In genomic region chr17:56279481-56280155, GRCm38 (mm10) we compare ENCODE assay signal across 14 mouse cellular contexts. TPM values are rescaled to one million over a fixed set of nuclear protein-coding genes. Genes with fewer than 3 reads are reported as not detected.
DNase-seq lines count a peak whose midpoint lies in the region; ATAC-seq and TF ChIP-seq lines count a peak whose summit lies in the region.
"Had no signal": no experiment of that assay in that cellular context is flagged by ENCODE, and none has a peak within 500 bp of the region (broad histone marks: within the 10 kb centered on the region; RNA-seq: fewer than 3 reads in every experiment).

No protein-coding gene starts in this region.

- TF ChIP-seq CTCF in kidney, adult 2 months (conservative IDR thresholded peaks at IDR 0.05; ENCODE audit: insufficient read depth, insufficient read length, low read depth, low read length) = no peak

- WGBS in kidney, adult 2 months = 56% methylated on average over 12 of the region's 12 CpGs
- 84% methylated on average over 12 of the region's 12 CpGs for WGBS in liver, embryonic 15.5 days (ENCODE audit: insufficient replicate concordance)
- 97% methylated on average over 12 of the region's 12 CpGs for WGBS in midbrain, embryonic 14.5 days

- ATAC-seq in liver, embryonic 15.5 days (ENCODE audit: insufficient read depth) = no peak
- ATAC-seq in midbrain, embryonic 14.5 days (ENCODE audit: low FRiP score, low TSS enrichment) = no peak
- no peak for ATAC-seq in megakaryocyte progenitor cell, adult 5-6 weeks (replicated peaks; ENCODE audit: poor library complexity)

- intact Hi-C loops in heart, postnatal 10 days (cut with DNase I) = no loop called here

- peaks cover 15% of the 10 kb centered on the region; the same call in 1 of the 2 replicates for H3K4me1 ChIP-seq in kidney, adult 2 months (ENCODE audit: control insufficient read depth, insufficient read depth, low read length)
- H3K4me1 ChIP-seq in liver, embryonic 15.5 days (replicated peaks) = peaks cover 72% of the 10 kb centered on the region
- 0 out of 2 replicates have a peak, but pooled peaks cover 5% of the 10 kb centered on the region for H3K4me1 ChIP-seq in midbrain, embryonic 14.5 days (ENCODE audit: control insufficient read depth, insufficient read depth, low read length)

- H3K9me3 ChIP-seq in liver, embryonic 15.5 days (replicated peaks) = no peaks in the 10 kb centered on the region
- no peaks in the 10 kb centered on the region for H3K9me3 ChIP-seq in midbrain, embryonic 14.5 days (ENCODE audit: control insufficient read depth, low read length)
- H3K9me3 ChIP-seq: G1E had no signal

- H3K9ac ChIP-seq in liver, embryonic 15.5 days = no peak overlapping the region
- no peak overlapping the region for H3K9ac ChIP-seq in midbrain, embryonic 14.5 days (replicated peaks; ENCODE audit: low read length)

- H3K27me3 ChIP-seq in kidney, adult 2 months (replicated peaks; ENCODE audit: control insufficient read depth, insufficient read depth, low read length) = no peaks in the 10 kb centered on the region
- H3K27me3 ChIP-seq in liver, embryonic 15.5 days = no peaks in the 10 kb centered on the region
- H3K27me3 ChIP-seq in midbrain, embryonic 14.5 days (ENCODE audit: control insufficient read depth, insufficient read depth, low read length) = no peaks in the 10 kb centered on the region

- peak; percentile 76 for DNase-seq in kidney, adult 2 months
- DNase-seq in kidney, postnatal 4 days = no peak
- peak; percentile 70 for DNase-seq in gastrocnemius, postnatal 25 days
- peak; percentile 72 to 80 for DNase-seq in heart, postnatal 10 days
- DNase-seq in midbrain, embryonic 14.5 days = no peak
- DNase-seq: cerebellum, adult 2 months; thymus, adult 2 months had no signal

- H3K4me2 ChIP-seq in liver, embryonic 15.5 days = no peak overlapping the region
- no peak overlapping the region for H3K4me2 ChIP-seq in midbrain, embryonic 14.5 days (ENCODE audit: low read length)

- no peak overlapping the region for H3K4me3 ChIP-seq in kidney, adult 2 months (ENCODE audit: insufficient read depth, low read depth, low read length)
- H3K4me3 ChIP-seq in liver, embryonic 15.5 days (replicated peaks) = no peak overlapping the region
- H3K4me3 ChIP-seq in midbrain, embryonic 14.5 days (replicated peaks; ENCODE audit: low read depth, low read length) = no peak overlapping the region

- TF ChIP-seq POLR2A in kidney, adult 2 months (IDR thresholded peaks at IDR 0.05; ENCODE audit: low read depth, low read length) = no peak

- peak overlapping the region; percentile 89 for H3K27ac ChIP-seq in kidney, adult 2 months (ENCODE audit: insufficient read depth, low read depth, low read length)
- H3K27ac ChIP-seq in liver, embryonic 15.5 days (replicated peaks) = 0 out of 2 replicates have a peak overlapping the region, but pooled peaks have one; percentile 6
- H3K27ac ChIP-seq in midbrain, embryonic 14.5 days (replicated peaks; ENCODE audit: low read depth, low read length) = no peak overlapping the region

- peaks cover 2% of the 10 kb centered on the region; the same call in 1 of the 2 replicates for H3K36me3 ChIP-seq in kidney, adult 2 months (ENCODE audit: control insufficient read depth, insufficient read depth, low read length)
- peaks cover 46% of the 10 kb centered on the region for H3K36me3 ChIP-seq in liver, embryonic 15.5 days (replicated peaks)
- no peaks in the 10 kb centered on the region for H3K36me3 ChIP-seq in midbrain, embryonic 14.5 days (ENCODE audit: control insufficient read depth, insufficient read depth, low read length)

RNA-seq across cellular contexts. Expression of gene Ticam1, which starts 3.0 kb away (rescaled TPM):
- polyA plus RNA-seq in kidney, adult 2 months (2012; rRNA removed) = 33.3 and 34.7 TPM in 2 replicates
- 1 to 10 TPM; 2.8 to 3.0 TPM for total RNA-seq in gastrocnemius, postnatal 25 days (2021)
- total RNA-seq in heart, postnatal 10 days (2021) = 10 to 100 TPM; 11.6 to 12.7 TPM
- polyA plus RNA-seq in liver, embryonic 15.5 days (2015; fragmentation: Nextera tagmentation; extraction: Ambion mirVana) = 3.2 and 3.7 TPM in 2 replicates
- polyA plus RNA-seq in midbrain, embryonic 14.5 days (2014; fragmentation: Nextera tagmentation; extraction: Ambion mirVana) = 0.78 and 1.6 TPM in 2 replicates
- 9.0 and 11.4 TPM in 2 replicates for total RNA-seq in megakaryocyte progenitor cell, adult 5-6 weeks (2015)
- total RNA-seq in megakaryocyte progenitor cell, adult 5-6 weeks (2017) = 3.0 and 4.1 TPM in 2 replicates

RNA-seq across cellular contexts. Expression of gene Plin3, which starts 13.1 kb away (rescaled TPM):
- 34.8 and 43.1 TPM in 2 replicates for polyA plus RNA-seq in kidney, adult 2 months (2012; rRNA removed)
- total RNA-seq in gastrocnemius, postnatal 25 days (2021) = 10 to 100 TPM; 35.3 to 39.1 TPM
- 10 to 100 TPM; 67.0 to 81.9 TPM for total RNA-seq in heart, postnatal 10 days (2021)
- 33.3 and 36.0 TPM in 2 replicates for polyA plus RNA-seq in liver, embryonic 15.5 days (2015; fragmentation: Nextera tagmentation; extraction: Ambion mirVana)
- polyA plus RNA-seq in midbrain, embryonic 14.5 days (2014; fragmentation: Nextera tagmentation; extraction: Ambion mirVana) = 6.4 and 11.6 TPM in 2 replicates
- total RNA-seq in megakaryocyte progenitor cell, adult 5-6 weeks (2015) = 7.3 and 8.1 TPM in 2 replicates
- 28.1 TPM in 2 replicates for total RNA-seq in megakaryocyte progenitor cell, adult 5-6 weeks (2017)

RNA-seq across cellular contexts. Expression of gene Arrdc5, which starts 20.5 kb away (rescaled TPM):
- not detected in 2 replicates for polyA plus RNA-seq in kidney, adult 2 months (2012; rRNA removed)
- not detected for total RNA-seq in gastrocnemius, postnatal 25 days (2021)
- total RNA-seq in heart, postnatal 10 days (2021) = not detected
- polyA plus RNA-seq in liver, embryonic 15.5 days (2015; fragmentation: Nextera tagmentation; extraction: Ambion mirVana) = not detected in 2 replicates
- polyA plus RNA-seq in midbrain, embryonic 14.5 days (2014; fragmentation: Nextera tagmentation; extraction: Ambion mirVana) = not detected in 2 replicates
- not detected in 2 replicates for total RNA-seq in megakaryocyte progenitor cell, adult 5-6 weeks (2015)
- not detected in 2 replicates for total RNA-seq in megakaryocyte progenitor cell, adult 5-6 weeks (2017)
- total RNA-seq: G1E; left cerebral cortex, postnatal 14 days; midbrain, postnatal 0 days; neutrophil, adult 5-6 weeks had no signal
- polyA plus RNA-seq: cerebellum, adult 2 months; G1E; midbrain, postnatal 0 days; small intestine, adult 2 months; thymus, adult 2 months had no signal

RNA-seq across cellular contexts. Expression of gene Fem1a, which starts 23.0 kb away (rescaled TPM):
- 23.7 and 28.2 TPM in 2 replicates for polyA plus RNA-seq in kidney, adult 2 months (2012; rRNA removed)
- total RNA-seq in gastrocnemius, postnatal 25 days (2021) = 100 to 1,000 TPM; 133 to 135 TPM
- total RNA-seq in heart, postnatal 10 days (2021) = 10 to 100 TPM; 81.5 to 94.9 TPM
- 5.7 and 6.4 TPM in 2 replicates for polyA plus RNA-seq in liver, embryonic 15.5 days (2015; fragmentation: Nextera tagmentation; extraction: Ambion mirVana)
- polyA plus RNA-seq in midbrain, embryonic 14.5 days (2014; fragmentation: Nextera tagmentation; extraction: Ambion mirVana) = 16.9 and 21.4 TPM in 2 replicates
- 15.3 and 15.9 TPM in 2 replicates for total RNA-seq in megakaryocyte progenitor cell, adult 5-6 weeks (2015)
- 20.7 and 23.4 TPM in 2 replicates for total RNA-seq in megakaryocyte progenitor cell, adult 5-6 weeks (2017)

RNA-seq across cellular contexts. Expression of gene Uhrf1, which starts 23.5 kb away (rescaled TPM):
- polyA plus RNA-seq in kidney, adult 2 months (2012; rRNA removed) = 1.2 and 2.3 TPM in 2 replicates
- 1 to 10 TPM; 2.6 to 2.7 TPM for total RNA-seq in gastrocnemius, postnatal 25 days (2021)
- 10 to 100 TPM; 21.6 to 23.3 TPM for total RNA-seq in heart, postnatal 10 days (2021)
- polyA plus RNA-seq in liver, embryonic 15.5 days (2015; fragmentation: Nextera tagmentation; extraction: Ambion mirVana) = 96.8 and 109 TPM in 2 replicates
- 11.3 and 21.5 TPM in 2 replicates for polyA plus RNA-seq in midbrain, embryonic 14.5 days (2014; fragmentation: Nextera tagmentation; extraction: Ambion mirVana)
- 67.8 and 80.7 TPM in 2 replicates for total RNA-seq in megakaryocyte progenitor cell, adult 5-6 weeks (2015)
- total RNA-seq in megakaryocyte progenitor cell, adult 5-6 weeks (2017) = 151 and 160 TPM in 2 replicates

Comparison
In these comparisons a context has a peak if more than half of its experiments do, and no peak if none do; other contexts are left out.
1. DNase-seq: peak in kidney, adult 2 months (single experiment), gastrocnemius, postnatal 25 days (single experiment) and heart, postnatal 10 days (2 of 2); none in kidney, postnatal 4 days (0 of 2) and midbrain, embryonic 14.5 days (single experiment).